Mouse (Mus musculus) midbrain, embryonic 14.5 days (tissue): ENCODE results near the gene Pip4k2c. TPM values are rescaled to one million over a fixed set of nuclear protein-coding genes. Genes with fewer than 3 reads are reported as not detected.

Experiments
- ATAC-seq: fragments of 200-750 bp; cut with Nextera tagmentation; 2 replicates; pipeline ENCODE4 v1.8.0; 2017; ENCODE audit warnings: moderate number of reproducible peaks, moderate library complexity; ENCODE audit not compliant: low FRiP score, low TSS enrichment
- DNase-seq: peaks from one replicate; pipeline ENCODE4 v3.0.0-alpha.2; 2015
- H3K27ac ChIP-seq: fragments of 300-500 bp; sonication (generic); replicated peaks from 2 replicates; pipeline ENCODE4 v1.5.1; 2014; ENCODE audit warnings: mild to moderate bottlenecking, low read depth, low read length, moderate library complexity
- H3K27me3 ChIP-seq: fragments of 300-500 bp; sonication (generic); 2 replicates; pipeline ENCODE4 v1.6.1; 2014; ENCODE audit warnings: low read length, control low read depth, mixed read lengths; ENCODE audit not compliant: control insufficient read depth, insufficient read depth
- H3K36me3 ChIP-seq: fragments of 300-500 bp; sonication (generic); 2 replicates; pipeline ENCODE4 v1.6.1; 2014; ENCODE audit warnings: low read length, control low read depth; ENCODE audit not compliant: control insufficient read depth, insufficient read depth
- H3K4me1 ChIP-seq: fragments of 300-500 bp; sonication (generic); 2 replicates; pipeline ENCODE4 v1.6.1; 2014; ENCODE audit warnings: mild to moderate bottlenecking, antibody characterized with exemption, low read length, control low read depth; ENCODE audit not compliant: control insufficient read depth, insufficient read depth
- H3K4me2 ChIP-seq: fragments of 300-500 bp; sonication (generic); 2 replicates; pipeline ENCODE4 v1.6.1; 2014; ENCODE audit warnings: mild to moderate bottlenecking, low read length, moderate library complexity
- H3K4me3 ChIP-seq: fragments of 300-500 bp; sonication (generic); replicated peaks from 2 replicates; pipeline ENCODE4 v1.5.1; 2014; ENCODE audit warnings: low read depth, low read length
- H3K9ac ChIP-seq: fragments of 300-500 bp; sonication (generic); replicated peaks from 2 replicates; pipeline ENCODE4 v1.6.1; 2014; ENCODE audit warnings: mild to moderate bottlenecking, low read length, moderate library complexity
- H3K9me3 ChIP-seq: fragments of 300-500 bp; sonication (generic); 2 replicates; pipeline ENCODE4 v1.6.1; 2016; ENCODE audit warnings: low read length, control low read depth, mixed read lengths; ENCODE audit not compliant: control insufficient read depth
- WGBS: fragments of 180-500 bp; shearing (Covaris S2); extraction: QIAGEN DNeasy Blood & Tissue Kit; methylation state at CpG from one replicate; pipeline ENCODE4 v1.1.7; 2014; 5-methylcytosine and 5-hydroxymethylcytosine counted together
- polyA plus RNA-seq: library from polyadenylated mRNA; unstranded; fragments of >200 nt; fragmentation: Nextera tagmentation; extraction: Ambion mirVana; gene quantifications from 2 replicates; pipeline ENCODE4 v1.2.1, GENCODE M21; 2014

Gene Pip4k2c
- polyA plus RNA-seq, 1 experiment from 2014 or later = 14.6 TPM

DNA sequence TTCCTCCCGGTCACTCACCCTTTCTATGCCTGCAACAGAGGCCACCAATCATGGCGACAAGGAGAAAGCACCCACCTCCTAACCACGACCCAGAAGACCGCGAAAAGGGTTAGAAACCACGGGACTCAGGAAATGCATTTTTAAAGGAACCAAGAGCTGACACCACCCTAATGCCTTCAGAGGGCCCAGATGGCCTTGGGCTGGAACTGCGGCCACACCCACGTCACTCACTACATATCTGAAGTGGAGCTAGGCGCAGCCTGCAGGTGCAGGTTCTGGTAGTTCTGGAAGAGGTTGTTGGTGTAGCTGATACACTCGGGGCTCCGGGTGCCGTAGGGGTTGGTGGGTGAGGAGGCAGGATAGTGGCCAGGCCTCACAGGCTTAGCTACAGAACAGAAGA, 19.3 kb upstream of the Pip4k2c start:
- no peak overlapping the region for H3K9ac ChIP-seq
- WGBS = 92% methylated on average over 12 of the region's 12 CpGs

DNA sequence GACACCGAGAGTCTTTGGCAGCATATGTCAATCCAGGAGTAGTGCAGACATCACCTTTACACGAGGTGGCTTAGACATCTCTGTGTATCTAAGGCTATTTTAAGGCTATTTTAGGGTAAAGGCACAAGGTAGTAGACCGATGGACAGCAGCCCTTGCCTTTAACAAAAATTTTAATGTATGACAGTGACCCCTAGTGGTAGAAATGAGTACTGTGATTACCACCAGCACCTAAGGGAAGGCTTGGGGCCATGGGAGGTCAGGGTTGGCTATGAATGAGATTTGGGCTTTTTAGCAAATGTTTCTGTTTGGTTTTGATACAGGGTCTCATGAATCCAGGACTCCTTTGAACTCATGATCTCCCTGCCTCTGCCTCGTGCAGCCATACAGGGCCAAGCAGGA, 17.5 kb upstream of the Pip4k2c start:
- no peak overlapping the region for H3K9ac ChIP-seq
- no peak overlapping the region for H3K27ac ChIP-seq
- DNase-seq = peak; percentile 85
- H3K4me3 ChIP-seq = no peak overlapping the region
- H3K4me1 ChIP-seq = no peaks in the 10 kb centered on the region
- H3K27me3 ChIP-seq = no peaks in the 10 kb centered on the region
- WGBS = 27% methylated on average over 4 of the region's 4 CpGs
- H3K36me3 ChIP-seq = peaks cover 77% of the 10 kb centered on the region
- no peak overlapping the region for H3K4me2 ChIP-seq
- H3K9me3 ChIP-seq = no peaks in the 10 kb centered on the region
- ATAC-seq = 0 out of 2 replicates have a peak, but pooled peaks have one; percentile 13

More for the DNA sequence above, 19.3 kb upstream of the Pip4k2c start:
- H3K4me1 ChIP-seq = no peaks in the 10 kb centered on the region
- DNase-seq = no peak
- no peak overlapping the region for H3K4me3 ChIP-seq
- H3K9me3 ChIP-seq = no peaks in the 10 kb centered on the region
- no peak for ATAC-seq
- H3K36me3 ChIP-seq = peaks cover 84% of the 10 kb centered on the region
- no peaks in the 10 kb centered on the region for H3K27me3 ChIP-seq
- no peak overlapping the region for H3K27ac ChIP-seq
- H3K4me2 ChIP-seq = no peak overlapping the region

DNA sequence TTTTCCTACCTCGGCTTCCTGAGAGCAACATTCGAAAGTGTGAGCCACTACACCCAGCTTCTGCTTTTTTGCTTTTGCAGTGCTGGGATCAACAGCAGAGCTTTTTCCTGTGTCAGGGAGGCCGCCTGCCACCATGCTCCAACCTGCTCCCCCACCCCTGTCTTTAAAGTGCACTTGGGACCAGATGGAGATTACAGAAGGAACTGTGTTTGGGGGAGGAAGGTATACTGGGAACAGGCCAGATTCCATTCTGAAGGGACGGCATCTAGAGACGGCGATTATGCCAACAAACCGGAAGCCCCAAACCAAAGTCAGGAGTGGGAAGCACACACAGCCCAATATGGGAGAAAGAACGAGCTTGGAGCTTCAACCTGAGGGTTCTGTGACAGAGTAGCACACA, 15.8 kb upstream of the Pip4k2c start:
- no peak for ATAC-seq
- WGBS = 90% methylated on average over 8 of the region's 8 CpGs
- no peak for DNase-seq
- H3K36me3 ChIP-seq = peaks cover 59% of the 10 kb centered on the region
- no peaks in the 10 kb centered on the region for H3K27me3 ChIP-seq
- no peak overlapping the region for H3K9ac ChIP-seq
- H3K4me2 ChIP-seq = no peak overlapping the region
- no peak overlapping the region for H3K27ac ChIP-seq
- no peaks in the 10 kb centered on the region for H3K4me1 ChIP-seq
- no peak overlapping the region for H3K4me3 ChIP-seq
- H3K9me3 ChIP-seq = no peaks in the 10 kb centered on the region

DNA sequence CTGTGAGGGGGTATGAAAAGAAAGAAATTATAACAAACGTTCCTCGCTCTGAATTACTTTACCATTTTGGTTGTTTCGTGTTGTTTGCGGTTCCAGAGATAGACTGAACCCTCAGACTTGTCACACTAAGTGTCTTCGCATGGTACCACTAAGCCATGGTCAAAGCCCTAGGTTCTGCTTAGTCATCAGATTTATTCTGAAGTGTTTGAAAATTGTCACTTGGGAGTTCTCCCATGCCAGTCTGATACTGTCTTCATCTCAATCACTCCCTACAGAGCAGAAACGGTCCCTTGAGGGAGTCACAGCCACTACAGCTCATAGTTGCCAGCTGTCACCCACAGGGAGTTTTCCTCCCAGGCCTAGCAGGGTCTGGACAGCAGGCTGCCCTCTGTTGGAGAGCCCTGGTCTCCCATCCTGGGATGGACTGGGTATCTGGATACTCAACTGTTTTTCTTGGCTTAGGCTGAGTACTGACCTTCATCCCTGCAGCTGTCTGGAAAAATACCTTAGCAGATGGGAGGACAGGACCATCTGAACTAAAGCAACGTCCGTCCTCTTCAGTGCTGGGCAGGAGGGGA, 15.0 kb upstream of the Pip4k2c start:
- peak; percentile 30 for DNase-seq
- WGBS = 75% methylated on average over 8 of the region's 8 CpGs
- peaks cover 53% of the 10 kb centered on the region for H3K36me3 ChIP-seq
- H3K27ac ChIP-seq = no peak overlapping the region
- no peaks in the 10 kb centered on the region for H3K9me3 ChIP-seq
- H3K27me3 ChIP-seq = no peaks in the 10 kb centered on the region
- H3K4me2 ChIP-seq = no peak overlapping the region
- H3K4me1 ChIP-seq = no peaks in the 10 kb centered on the region
- H3K9ac ChIP-seq = no peak overlapping the region
- H3K4me3 ChIP-seq = no peak overlapping the region
- no peak for ATAC-seq

DNA sequence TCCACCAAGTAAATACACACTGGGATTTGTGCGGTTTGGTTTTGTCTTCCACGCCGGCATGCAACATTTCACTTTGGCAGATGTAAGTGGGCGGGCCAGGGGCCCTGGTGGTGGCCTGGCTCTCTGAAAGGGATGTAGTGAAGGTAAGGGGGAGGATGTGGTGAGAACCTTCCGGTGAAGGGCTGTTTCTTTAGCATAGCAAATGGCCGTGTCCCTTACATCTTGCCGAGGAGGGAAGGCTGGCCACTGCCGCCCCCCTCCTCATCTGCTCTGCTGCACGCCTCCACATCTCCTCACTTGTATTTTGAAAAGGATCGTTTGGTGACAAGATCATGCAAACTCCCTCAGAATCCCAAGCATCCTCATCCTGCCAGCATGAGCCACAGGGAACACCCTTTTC, 14.3 kb upstream of the Pip4k2c start:
- H3K27ac ChIP-seq = no peak overlapping the region
- no peak for ATAC-seq

DNA sequence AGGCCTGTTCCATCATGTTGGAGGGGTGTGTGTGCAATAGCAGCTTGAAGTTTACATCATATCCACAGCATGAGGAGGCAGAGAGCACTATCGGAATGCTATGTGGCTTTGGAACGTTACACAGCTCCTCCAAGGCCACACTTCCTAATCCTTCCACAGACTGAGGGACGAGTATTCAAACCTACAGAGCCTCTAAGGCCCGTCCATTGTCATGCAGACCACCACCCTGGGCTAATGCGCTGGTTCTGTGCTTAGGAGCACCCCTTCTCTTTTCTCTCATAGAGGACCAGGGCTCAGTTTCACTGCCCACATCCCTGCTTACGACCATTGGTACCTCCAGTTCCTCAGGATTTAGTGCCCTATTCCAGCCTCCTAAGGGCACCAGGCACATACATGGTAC, 13.8 kb upstream of the Pip4k2c start:
- no peaks in the 10 kb centered on the region for H3K4me1 ChIP-seq
- H3K36me3 ChIP-seq = peaks cover 42% of the 10 kb centered on the region
- H3K4me2 ChIP-seq = no peak overlapping the region
- 23% methylated on average over 6 of the region's 6 CpGs for WGBS
- no peak for DNase-seq
- H3K9ac ChIP-seq = no peak overlapping the region
- H3K27ac ChIP-seq = no peak overlapping the region
- no peaks in the 10 kb centered on the region for H3K9me3 ChIP-seq
- no peak for ATAC-seq
- H3K27me3 ChIP-seq = no peaks in the 10 kb centered on the region
- H3K4me3 ChIP-seq = no peak overlapping the region

More for the DNA sequence above, 14.3 kb upstream of the Pip4k2c start:
- Histone ChIP-seq H3K27me3 (no peaks in the 10 kb centered on the region), H3K9me3 (no peaks in the 10 kb centered on the region), H3K4me1 (no peaks in the 10 kb centered on the region), H3K4me2 (no peak overlapping the region), H3K4me3 (no peak overlapping the region), H3K9ac (no peak overlapping the region), H3K36me3 (peaks cover 47% of the 10 kb centered on the region)
- no peak for DNase-seq
- 26% methylated on average over 10 of the region's 10 CpGs for WGBS

DNA sequence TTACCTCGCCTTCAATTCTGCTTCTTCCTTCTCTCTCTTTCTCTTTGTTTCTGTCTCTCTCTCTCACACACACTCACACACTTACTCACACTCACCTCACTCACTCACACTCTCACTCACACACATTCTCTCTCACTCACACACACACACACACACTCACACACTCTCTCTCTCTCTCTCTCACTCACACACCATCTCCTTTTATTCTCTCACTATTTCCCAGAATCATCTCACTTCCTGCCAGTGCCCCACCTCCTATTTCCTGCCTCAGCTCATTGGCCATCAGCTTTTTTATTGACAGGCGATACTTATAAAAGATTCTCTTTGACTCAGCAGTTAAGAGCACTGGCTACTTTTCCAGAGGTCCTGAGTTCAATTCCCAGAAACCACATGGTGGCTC, 7.0 kb upstream of the Pip4k2c start:
- Histone ChIP-seq H3K36me3 (no peaks in the 10 kb centered on the region), H3K9me3 (no peaks in the 10 kb centered on the region), H3K27me3 (no peaks in the 10 kb centered on the region), H3K4me3 (no peak overlapping the region), H3K4me1 (no peaks in the 10 kb centered on the region), H3K9ac (no peak overlapping the region), H3K27ac (no peak overlapping the region), H3K4me2 (no peak overlapping the region)
- no peak for ATAC-seq
- no peak for DNase-seq
- WGBS = 90% methylated on average over 2 of the region's 2 CpGs

DNA sequence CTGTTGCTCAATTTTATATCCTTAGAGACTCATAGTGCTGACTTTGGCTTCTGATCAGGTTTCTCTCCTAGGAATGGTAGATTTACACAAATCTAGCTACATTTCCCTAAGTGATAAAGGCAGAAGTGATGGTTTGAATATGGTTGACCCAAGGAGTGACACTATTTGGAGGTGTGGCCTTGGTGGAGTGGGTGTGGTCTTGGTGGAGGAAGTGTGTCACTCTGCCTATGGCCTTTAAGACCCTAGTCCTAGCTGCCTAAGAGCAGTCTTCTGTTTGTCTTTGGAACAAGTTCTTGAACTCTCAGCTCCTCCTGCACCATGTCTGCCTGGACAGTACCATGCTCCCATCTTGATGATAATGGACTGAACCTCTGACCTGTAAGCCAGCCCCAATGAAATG, 5.8 kb upstream of the Pip4k2c start:
- Histone ChIP-seq H3K4me2 (no peak overlapping the region), H3K4me1 (no peaks in the 10 kb centered on the region), H3K9me3 (no peaks in the 10 kb centered on the region), H3K4me3 (no peak overlapping the region), H3K36me3 (no peaks in the 10 kb centered on the region), H3K27me3 (no peaks in the 10 kb centered on the region), H3K27ac (no peak overlapping the region), H3K9ac (no peak overlapping the region)
- no peak for ATAC-seq
- DNase-seq = no peak

DNA sequence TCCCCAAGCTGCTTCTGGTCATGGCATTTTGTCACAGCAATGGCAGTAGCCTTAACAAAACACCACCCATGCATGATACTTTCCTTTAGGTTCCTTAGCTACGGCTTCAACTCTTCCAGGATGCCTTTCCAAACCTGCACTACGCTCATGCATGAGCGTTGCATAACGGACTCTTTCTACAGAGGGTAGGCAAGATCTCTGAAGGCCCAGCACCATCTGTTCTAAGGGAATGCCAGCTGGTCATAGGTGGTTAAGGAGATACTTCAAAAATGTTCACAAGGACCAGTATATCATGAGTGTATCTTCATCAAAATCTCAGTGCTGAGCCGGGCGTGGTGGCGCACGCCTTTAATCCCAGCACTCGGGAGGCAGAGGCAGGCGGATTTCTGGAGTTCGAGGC, 5.1 kb upstream of the Pip4k2c start:
- 93% methylated on average over 11 of the region's 11 CpGs for WGBS
- no peak overlapping the region for H3K4me3 ChIP-seq
- no peak overlapping the region for H3K27ac ChIP-seq
- no peaks in the 10 kb centered on the region for H3K36me3 ChIP-seq
- no peak overlapping the region for H3K4me2 ChIP-seq
- no peak overlapping the region for H3K9ac ChIP-seq
- ATAC-seq = no peak
- no peak for DNase-seq
- no peaks in the 10 kb centered on the region for H3K9me3 ChIP-seq
- H3K27me3 ChIP-seq = no peaks in the 10 kb centered on the region
- no peaks in the 10 kb centered on the region for H3K4me1 ChIP-seq
